Mouse (Mus musculus) CH12.LX (cell line): ENCODE results near the gene Rgs14. TPM values are rescaled to one million over a fixed set of nuclear protein-coding genes. Genes with fewer than 3 reads are reported as not detected.

Experiments
- DNase-seq: peaks from one replicate; pipeline ENCODE4 v3.0.0-alpha.2; 2013; ENCODE audit errors: extremely low read depth
- H3K27ac ChIP-seq: 2 replicates; pipeline ENCODE4 v1.5.1; 2012; ENCODE audit warnings: low read depth, mild to moderate bottlenecking, control low read depth, moderate library complexity; ENCODE audit not compliant: insufficient read depth
- H3K27me3 ChIP-seq: replicated peaks from 2 replicates; pipeline ENCODE3; 2012; ENCODE audit warnings: inconsistent platforms
- H3K36me3 ChIP-seq, 2 experiments: replicated peaks in 1 of 2; 2 replicates each; pipeline versions ENCODE3 to v1.6.1; 2012; ENCODE audit warnings: inconsistent platforms in 1 of 2, low read length in 1 of 2, mild to moderate bottlenecking in 1 of 2, mixed read lengths in 1 of 2, moderate library complexity in 1 of 2; ENCODE audit not compliant: control insufficient read depth in 1 of 2, insufficient read depth in 1 of 2
- H3K4me1 ChIP-seq, 2 experiments: 2 replicates each; pipeline ENCODE4 v1.6.1; 2012; ENCODE audit warnings: inconsistent platforms in 1 of 2, moderate library complexity in 1 of 2; ENCODE audit not compliant: insufficient read depth in 2 of 2, control insufficient read depth in 1 of 2
- H3K4me2 ChIP-seq: 2 replicates; pipeline ENCODE4 v1.6.1; 2012; ENCODE audit warnings: low read depth, mild to moderate bottlenecking, control low read depth; ENCODE audit not compliant: poor library complexity, insufficient read depth, severe bottlenecking
- H3K4me3 ChIP-seq, 3 experiments: fragments of 150-350 bp in 1 of 3; sonication (generic) in 1 of 3; replicated peaks in 1 of 3; 2 replicates each; pipeline versions ENCODE3 to v1.5.1; 2011 to 2012; ENCODE audit warnings: low read depth in 2 of 3, low read length in 2 of 3, mild to moderate bottlenecking in 2 of 3, moderate library complexity in 2 of 3, control low read depth in 1 of 3, improper control_type of control experiment in 1 of 3, inconsistent platforms in 1 of 3, mixed read lengths in 1 of 3; ENCODE audit not compliant: poor library complexity in 1 of 3
- H3K79me2 ChIP-seq: replicated peaks from 2 replicates; pipeline ENCODE4 v1.6.1; 2012; ENCODE audit warnings: mild to moderate bottlenecking, moderate library complexity; ENCODE audit not compliant: control insufficient read depth, poor library complexity, insufficient read depth, severe bottlenecking; ENCODE audit errors: extremely low read depth
- H3K9ac ChIP-seq: 2 replicates; pipeline ENCODE4 v1.6.1; 2012; ENCODE audit warnings: low read depth, mild to moderate bottlenecking, control low read depth, moderate library complexity; ENCODE audit not compliant: insufficient read depth
- H3K9me3 ChIP-seq: replicated peaks from 2 replicates; pipeline ENCODE3; 2012; ENCODE audit warnings: low read length, inconsistent platforms, mixed read lengths
- BHLHE40 ChIP-seq: IDR thresholded peaks from 2 replicates; pipeline ENCODE4 v1.6.1; 2011; ENCODE audit warnings: mild to moderate bottlenecking, low read depth, low read length, improper control_type of control experiment
- CHD1 ChIP-seq: IDR thresholded peaks from 2 replicates; pipeline ENCODE4 v1.6.1; 2012; ENCODE audit warnings: low read depth, low read length, improper control_type of control experiment, inconsistent platforms
- CHD2 ChIP-seq: IDR thresholded peaks from 2 replicates; pipeline ENCODE4 v1.6.1; 2011; ENCODE audit warnings: low read length, improper control_type of control experiment
- CTCF ChIP-seq, 2 experiments: IDR thresholded peaks in 1 of 2; conservative IDR thresholded peaks in 1 of 2; 2 replicates each; pipeline ENCODE4 v1.5.1; 2011 to 2012; ENCODE audit warnings: low read depth in 2 of 2, low read length in 2 of 2, improper control_type of control experiment in 1 of 2, inconsistent platforms in 1 of 2, mild to moderate bottlenecking in 1 of 2, moderate library complexity in 1 of 2
- E2F4 ChIP-seq: IDR thresholded peaks from 2 replicates; pipeline ENCODE4 v1.6.1; 2011; ENCODE audit warnings: low read depth, low read length, improper control_type of control experiment; ENCODE audit not compliant: insufficient replicate concordance
- EP300 ChIP-seq: IDR thresholded peaks from 2 replicates; pipeline ENCODE4 v1.6.1; 2011; ENCODE audit warnings: low read length, improper control_type of control experiment
- ETS1 ChIP-seq: conservative IDR thresholded peaks from 2 replicates; pipeline ENCODE4 v1.6.1; 2012; ENCODE audit warnings: low read depth, mild to moderate bottlenecking, inconsistent platforms, low read length, improper control_type of control experiment, moderate library complexity
- GABPA ChIP-seq: IDR thresholded peaks from 2 replicates; pipeline ENCODE4 v1.6.1; 2012; ENCODE audit warnings: low read depth, low read length, improper control_type of control experiment, inconsistent platforms; ENCODE audit not compliant: insufficient replicate concordance
- HCFC1 ChIP-seq: IDR thresholded peaks from 2 replicates; pipeline ENCODE4 v1.6.1; 2012; ENCODE audit warnings: low read depth, mild to moderate bottlenecking, inconsistent platforms, low read length, improper control_type of control experiment
- JUND ChIP-seq: conservative IDR thresholded peaks from 2 replicates; pipeline ENCODE4 v1.6.1; 2011; ENCODE audit warnings: low read depth, low read length, improper control_type of control experiment
- MAFK ChIP-seq: IDR thresholded peaks from 2 replicates; pipeline ENCODE4 v1.6.1; 2011; ENCODE audit warnings: low read length, improper control_type of control experiment; ENCODE audit not compliant: insufficient replicate concordance
- MAX ChIP-seq: IDR thresholded peaks from 2 replicates; pipeline ENCODE4 v1.6.1; 2011; ENCODE audit warnings: low read length, improper control_type of control experiment
- MEF2A ChIP-seq: IDR thresholded peaks from 2 replicates; pipeline ENCODE4 v1.6.1; 2014; ENCODE audit warnings: low read depth, mild to moderate bottlenecking, inconsistent platforms, low read length, improper control_type of control experiment, borderline replicate concordance
- MXI1 ChIP-seq: IDR thresholded peaks from 2 replicates; pipeline ENCODE4 v1.6.1; 2011; ENCODE audit warnings: mild to moderate bottlenecking, low read depth, low read length, improper control_type of control experiment
- MYC ChIP-seq: IDR thresholded peaks from 2 replicates; pipeline ENCODE4 v1.6.1; 2011; ENCODE audit warnings: low read depth, mild to moderate bottlenecking, improper control_type of control experiment, low read length
- NELFE ChIP-seq: IDR thresholded peaks from 2 replicates; pipeline ENCODE4 v1.6.1; 2011; ENCODE audit warnings: low read depth, low read length, improper control_type of control experiment
- NRF1 ChIP-seq: IDR thresholded peaks from 2 replicates; pipeline ENCODE4 v1.6.1; 2014; ENCODE audit warnings: low read depth, mild to moderate bottlenecking, inconsistent platforms, low read length, improper control_type of control experiment, moderate library complexity
- PAX5 ChIP-seq: IDR thresholded peaks from 2 replicates; pipeline ENCODE4 v1.6.1; 2012; ENCODE audit warnings: low read length, inconsistent platforms, mixed read lengths
- POLR2A ChIP-seq: IDR thresholded peaks from 2 replicates; pipeline ENCODE4 v1.6.1; 2011; ENCODE audit warnings: low read depth, mild to moderate bottlenecking, improper control_type of control experiment, low read length
- RAD21 ChIP-seq: IDR thresholded peaks from 2 replicates; pipeline ENCODE4 v1.6.1; 2011; ENCODE audit warnings: low read depth, mild to moderate bottlenecking, low read length, improper control_type of control experiment, moderate library complexity
- RCOR1 ChIP-seq: conservative IDR thresholded peaks from 2 replicates; pipeline ENCODE4 v1.6.1; 2012; ENCODE audit warnings: low read depth, mild to moderate bottlenecking, inconsistent platforms, low read length, improper control_type of control experiment
- SIN3A ChIP-seq: IDR thresholded peaks from 2 replicates; pipeline ENCODE4 v1.6.1; 2012; ENCODE audit warnings: low read length, improper control_type of control experiment, inconsistent platforms
- SMC3 ChIP-seq: IDR thresholded peaks from 2 replicates; pipeline ENCODE4 v1.6.1; 2011; ENCODE audit warnings: low read depth, low read length, improper control_type of control experiment
- TCF12 ChIP-seq: IDR thresholded peaks from 2 replicates; pipeline ENCODE4 v1.6.1; 2014; ENCODE audit warnings: low read depth, mild to moderate bottlenecking, inconsistent platforms, low read length, improper control_type of control experiment
- USF1 ChIP-seq: IDR thresholded peaks from 2 replicates; pipeline ENCODE4 v1.6.1; 2014; ENCODE audit warnings: low read depth, mild to moderate bottlenecking, inconsistent platforms, low read length, improper control_type of control experiment
- USF2 ChIP-seq: conservative IDR thresholded peaks from 2 replicates; pipeline ENCODE4 v1.6.1; 2011; ENCODE audit warnings: low read depth, low read length, improper control_type of control experiment
- ZC3H11A ChIP-seq: IDR thresholded peaks from 2 replicates; pipeline ENCODE4 v1.6.1; 2012; ENCODE audit warnings: low read depth, mild to moderate bottlenecking, inconsistent platforms, low read length, improper control_type of control experiment
- ZNF384 ChIP-seq: IDR thresholded peaks from 2 replicates; pipeline ENCODE4 v1.6.1; 2012; ENCODE audit warnings: low read depth, low read length, improper control_type of control experiment, inconsistent platforms
- dilution Hi-C: fragments of 300-500 bp; cut with MboI; formaldehyde crosslinking; loops from 2 replicates; pipeline ENCODE4 v1.14.3; 2020; ENCODE audit warnings: low sequenced_read_pairs; ENCODE audit not compliant: extremely low pct_unique_long_range_greater_than_20kb, extremely low pct_ligation_motif_present
- in situ Hi-C: fragments of 300-500 bp; cut with MboI; formaldehyde crosslinking; loops from 3 replicates; pipeline ENCODE4 v1.14.3; 2019; ENCODE audit warnings: low sequenced_read_pairs, low pct_ligation_motif_present, low pct_unique_long_range_greater_than_20kb, mixed read lengths
- polyA plus RNA-seq: library from polyadenylated mRNA; unstranded; fragments of >175 nt; gene quantifications from 2 replicates; pipeline ENCODE4 v1.2.1, GENCODE M21; 2012; ENCODE audit warnings: low read depth; ENCODE audit not compliant: insufficient read length
- total RNA-seq, 2 experiments: library from RNA; depleted of rRNA; stranded (reverse); fragments of 300-350 nt in 1 of 2; fragments of >200 nt in 1 of 2; gene quantifications; 2 replicates each; pipeline ENCODE4 v1.2.3; 2012 to 2014

Gene Rgs14
- total and polyA plus RNA-seq, 3 experiments: 6.3 to 8.0 (median 7.6) TPM

DNA sequence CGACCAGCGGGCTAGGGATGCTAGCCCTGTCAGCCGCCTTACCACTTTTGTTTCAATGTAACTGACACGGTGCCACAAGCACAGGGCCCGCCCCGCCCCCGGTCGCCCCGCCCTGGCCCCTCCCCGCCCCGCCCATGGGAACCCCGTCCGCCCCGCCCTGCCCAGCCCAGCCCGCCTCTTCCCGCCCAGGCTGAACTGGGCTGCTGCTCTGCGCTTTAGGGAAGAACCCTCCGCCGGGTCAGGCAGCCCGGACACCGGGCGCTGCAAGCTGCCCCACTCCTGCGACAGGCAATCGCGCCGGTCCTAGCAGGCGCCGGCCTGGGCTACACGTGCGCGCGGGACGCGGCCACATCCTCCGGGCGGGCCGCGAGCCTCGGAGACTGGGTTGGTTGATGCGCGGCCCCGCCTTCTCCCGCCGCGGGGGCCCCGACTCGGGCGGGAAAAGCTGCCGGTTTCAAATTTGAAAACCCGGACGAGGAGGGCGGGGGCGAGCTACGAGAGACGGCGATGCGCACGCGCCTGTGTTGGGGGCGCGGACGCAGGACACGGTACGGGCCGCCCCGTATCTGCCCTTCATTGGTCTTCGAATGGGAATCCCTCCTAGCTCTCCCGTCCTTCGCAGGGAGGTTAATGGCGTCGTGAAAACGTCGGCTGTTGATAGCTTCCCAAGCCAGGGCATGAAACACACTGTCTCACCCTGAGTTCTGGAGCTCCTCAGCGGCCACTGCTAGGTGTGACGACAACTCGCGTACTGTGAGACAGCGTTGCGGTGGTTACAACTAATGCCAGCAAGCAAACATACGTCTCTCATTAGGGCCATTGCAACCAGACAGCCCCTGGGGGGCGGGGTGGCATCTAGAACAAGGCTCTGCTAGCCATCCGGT is 39.6 kb upstream of the Rgs14 start, which contains the start of gene Mxd3 (continued):
- peak; percentile 82; the same call in 1 of the 2 replicates for TF ChIP-seq MAX
- TF ChIP-seq PAX5: no peak
- peak; percentile 78 for TF ChIP-seq CHD2
- TF ChIP-seq NRF1: peak; percentile 92
- TF ChIP-seq MAFK: no peak
- no peak for TF ChIP-seq RCOR1
- TF ChIP-seq EP300: 0 out of 2 replicates have a peak, but pooled peaks have one; percentile 14
- peak; percentile 26 for TF ChIP-seq TCF12
- peak; percentile 46 for TF ChIP-seq HCFC1
- TF ChIP-seq NELFE: peak; percentile 66
- peak; percentile 85 for TF ChIP-seq SIN3A
- peak; percentile 64 for TF ChIP-seq MEF2A
- peak; percentile 87 for TF ChIP-seq POLR2A
- peak; percentile 44 for TF ChIP-seq ETS1
- 0 out of 2 replicates have a peak, but pooled peaks have one; percentile 16 for TF ChIP-seq CHD1
- no peak for TF ChIP-seq ZC3H11A
- peak; percentile 71 for TF ChIP-seq MXI1
- TF ChIP-seq SMC3: peak; percentile 41
- TF ChIP-seq GABPA: no peak
- TF ChIP-seq USF2: no peak
- TF ChIP-seq BHLHE40: peak; percentile 81
- no peak for TF ChIP-seq USF1
- TF ChIP-seq, all 38 proteins: peak for 25

DNA sequence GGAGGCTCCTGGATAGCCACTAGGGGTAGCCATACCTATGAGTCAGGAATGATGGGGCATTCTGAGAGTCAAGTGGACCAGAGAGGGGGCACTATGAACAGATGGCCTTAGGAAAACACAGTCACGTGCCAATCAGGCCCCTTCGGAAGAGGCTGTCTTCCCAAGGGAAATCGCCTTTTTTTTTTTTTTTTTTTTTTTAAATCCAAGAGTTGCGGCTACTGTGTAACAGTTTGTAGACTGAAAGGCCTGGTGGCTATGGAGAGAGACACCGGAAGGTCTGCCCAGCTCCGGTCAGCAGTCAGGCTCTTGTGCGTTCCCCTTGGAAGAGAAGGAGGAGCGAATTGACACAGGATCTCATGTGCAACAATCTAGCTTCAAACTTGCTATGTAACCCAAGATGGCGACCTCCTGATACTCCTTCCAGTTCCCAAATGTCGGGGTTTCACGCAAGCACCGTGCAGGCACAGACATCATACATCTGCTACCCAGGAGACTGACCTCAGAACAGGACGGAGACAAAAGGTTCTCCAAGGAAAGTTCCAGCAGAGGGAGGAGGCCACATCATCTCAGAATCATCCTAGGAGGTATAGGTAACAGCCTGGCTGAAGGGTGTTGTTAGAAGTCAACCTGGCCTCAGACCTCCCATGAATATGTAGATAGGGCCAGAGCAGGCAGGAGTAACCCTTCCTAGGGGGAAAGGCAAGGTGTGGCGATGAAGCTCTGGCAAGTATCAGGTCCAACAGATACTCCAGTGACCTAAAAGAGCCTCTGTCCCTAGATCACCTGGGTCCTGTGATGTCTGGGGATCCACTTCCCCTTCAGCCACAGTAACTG is 38.7 kb upstream of the Rgs14 start:
- DNase-seq: no peak
- Histone ChIP-seq H3K9ac (peak overlapping the region; percentile 65), H3K36me3 (peaks cover 5 to 9% of the 10 kb centered on the region in 2 experiments), H3K9me3 (no peaks in the 10 kb centered on the region), H3K4me1 (peaks cover 25 to 34% of the 10 kb centered on the region in 2 experiments), H3K27ac (peak overlapping the region; percentile 95), H3K4me2 (peak overlapping the region; percentile 56), H3K27me3 (no peaks in the 10 kb centered on the region), H3K4me3 (peak overlapping the region in 2 of 3 experiments; percentile 59 to 76), H3K79me2 (no peaks in the 10 kb centered on the region)
- in situ Hi-C loops (no loop called here), dilution Hi-C loops (no loop called here)
- TF ChIP-seq SIN3A: peak; percentile 20; the same call in 1 of the 2 replicates
- no peak for TF ChIP-seq E2F4
- TF ChIP-seq USF1: peak; percentile 59
- TF ChIP-seq CTCF (conservative IDR thresholded peaks at IDR 0.05 in 1 of 2, IDR thresholded peaks at IDR 0.05 in 1 of 2; ENCODE audit: low read depth in 2 of 2, low read length in 2 of 2): peak in 1 of 2 experiments; percentile 85; a peak in 2 of 4 replicates
- no peak for TF ChIP-seq CHD2
- peak; percentile 81 for TF ChIP-seq ZNF384
- no peak for TF ChIP-seq EP300
- TF ChIP-seq NELFE: 0 out of 2 replicates have a peak, but pooled peaks have one; percentile 4
- TF ChIP-seq CHD1: 0 out of 2 replicates have a peak, but pooled peaks have one; percentile 64
- TF ChIP-seq JUND: 0 out of 2 replicates have a peak, but pooled peaks have one; percentile 1
- peak; percentile 46 for TF ChIP-seq RAD21
- TF ChIP-seq BHLHE40: peak; percentile 94
- TF ChIP-seq MYC: 0 out of 2 replicates have a peak, but pooled peaks have one; percentile 4
